Mouse (Mus musculus) brain, embryonic 14.5 days (tissue): ENCODE measurements around the gene Nudt1.

Source experiments
- CTCF ChIP-seq: fragments of 200-500 bp; IDR thresholded peaks from 2 replicates; pipeline ENCODE4 v1.5.1; 2012; ENCODE audit warnings: inconsistent platforms, mild to moderate bottlenecking, moderate library complexity, borderline replicate concordance; ENCODE audit not compliant: insufficient read depth, insufficient read length; ENCODE audit errors: extremely low read depth
- POLR2A ChIP-seq: fragments of 200-500 bp; IDR thresholded peaks from 2 replicates; pipeline ENCODE4 v1.6.1; 2012; ENCODE audit warnings: mild to moderate bottlenecking, inconsistent platforms, borderline replicate concordance; ENCODE audit not compliant: poor library complexity, insufficient read depth, insufficient read length, severe bottlenecking; ENCODE audit errors: extremely low read depth

- TF ChIP-seq CTCF: no peak
- no peak for TF ChIP-seq POLR2A
Observed at GRCm38 (mm10) chr5:140307602-140308001, 13.9 kb upstream of the Nudt1 start.
